Mouse (Mus musculus) megakaryocyte-erythroid progenitor cell, adult 5-6 weeks (primary cell): ENCODE measurements around the gene Tgfb3. TPM values are rescaled to one million over a fixed set of nuclear protein-coding genes. Genes with fewer than 3 reads are reported as not detected.
A peak's percentile ranks its signal among the peaks of the same experiment; 100 is the strongest.

Source experiments
- ATAC-seq: replicated peaks from 2 replicates; pipeline ENCODE4 v1.8.0; 2016; ENCODE audit warnings: mild to moderate bottlenecking, inconsistent platforms; ENCODE audit not compliant: severe bottlenecking, poor library complexity, low FRiP score, low TSS enrichment
- total RNA-seq, 2 experiments: library from RNA; stranded (forward) in 1 of 2; stranded (reverse) in 1 of 2; fragments of 200-1000, 215-1000 nt in 1 of 2; fragments of >200 nt in 1 of 2; fragmentation: Nextera tagmentation in 1 of 2; gene quantifications; 2 replicates each; pipeline ENCODE4 v1.2.3; 2014 to 2017

Gene Tgfb3
- not detected in 2 replicates for total RNA-seq (2014; fragmentation: Nextera tagmentation)
- not detected in 2 replicates for total RNA-seq (2017)

DNA sequence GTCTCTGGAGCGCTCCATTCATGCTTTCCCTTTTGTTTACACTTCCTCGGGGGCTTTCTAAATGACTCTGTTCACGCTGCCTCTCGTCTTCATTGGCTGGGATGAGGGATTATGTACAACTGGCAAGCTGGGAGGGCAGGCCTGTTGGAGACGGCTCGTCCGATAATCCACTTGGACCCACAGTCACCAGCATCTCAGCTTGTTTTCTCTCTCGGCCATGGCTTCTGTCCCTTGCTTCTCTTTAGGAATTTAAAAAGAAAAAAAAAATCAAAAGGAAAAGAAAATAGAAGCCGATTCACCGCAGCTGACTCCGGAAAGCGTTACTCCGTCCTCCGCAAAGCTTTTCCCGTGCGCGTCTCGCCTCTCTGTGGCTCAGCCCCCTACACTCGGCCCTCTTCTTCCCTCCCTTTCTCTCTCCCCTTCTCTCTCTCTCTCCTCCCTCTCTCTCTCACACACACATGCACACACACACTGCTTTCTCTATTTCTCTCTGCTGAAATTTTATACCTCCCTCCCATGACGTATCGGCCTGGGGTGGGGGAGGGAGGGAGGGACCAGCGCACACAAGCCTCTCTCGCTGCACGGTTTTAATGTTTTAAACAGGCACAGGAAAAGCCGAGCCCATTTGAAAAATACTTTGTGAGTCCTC is at the start of gene Tgfb3:
Gene Tgfb3 (minus strand): TSS at position 489 of the 649 bp plus-strand sequence.
- ATAC-seq = peak; percentile 35

DNA sequence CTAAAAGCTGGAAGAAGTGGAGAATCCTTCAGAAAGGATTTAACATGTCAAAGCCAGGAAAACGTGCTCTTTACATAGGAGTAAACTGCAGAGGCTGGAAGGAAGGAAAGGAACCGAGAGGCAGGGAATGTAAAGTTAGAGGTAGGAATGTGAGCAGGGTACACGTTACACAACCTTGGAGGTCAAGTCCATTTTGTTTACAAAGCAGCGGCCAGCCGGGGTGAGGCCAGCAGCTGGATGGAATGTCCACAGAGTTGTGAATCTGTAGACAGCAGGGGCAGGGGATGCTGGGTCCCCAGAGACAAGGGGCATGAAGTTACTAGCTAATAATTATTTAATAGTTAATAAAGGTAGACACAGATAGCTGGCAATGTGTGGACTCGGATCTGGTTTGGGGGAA is 49.3 kb upstream of the Tgfb3 start:
- ATAC-seq = no peak

DNA sequence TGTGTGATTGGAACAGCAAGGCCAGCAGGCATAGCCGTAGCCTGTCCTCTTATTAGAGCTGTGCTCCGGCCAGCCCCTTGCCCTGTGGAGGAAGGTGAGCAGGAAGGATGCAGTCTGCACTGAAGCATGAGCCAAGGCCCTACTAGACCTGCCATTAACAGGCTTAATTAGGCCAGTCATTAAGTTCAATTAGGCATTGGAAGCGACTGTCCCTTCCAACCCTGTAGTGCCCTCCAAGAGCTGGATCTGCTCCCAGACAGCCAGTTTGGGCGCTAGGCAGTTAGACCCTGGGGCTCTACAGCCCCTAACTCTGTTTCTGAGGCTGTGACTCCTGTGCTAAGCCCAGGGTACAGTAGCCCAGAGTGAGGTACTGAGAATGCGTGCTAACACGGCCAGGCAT is 45.2 kb upstream of the Tgfb3 start:
- no peak for ATAC-seq

DNA sequence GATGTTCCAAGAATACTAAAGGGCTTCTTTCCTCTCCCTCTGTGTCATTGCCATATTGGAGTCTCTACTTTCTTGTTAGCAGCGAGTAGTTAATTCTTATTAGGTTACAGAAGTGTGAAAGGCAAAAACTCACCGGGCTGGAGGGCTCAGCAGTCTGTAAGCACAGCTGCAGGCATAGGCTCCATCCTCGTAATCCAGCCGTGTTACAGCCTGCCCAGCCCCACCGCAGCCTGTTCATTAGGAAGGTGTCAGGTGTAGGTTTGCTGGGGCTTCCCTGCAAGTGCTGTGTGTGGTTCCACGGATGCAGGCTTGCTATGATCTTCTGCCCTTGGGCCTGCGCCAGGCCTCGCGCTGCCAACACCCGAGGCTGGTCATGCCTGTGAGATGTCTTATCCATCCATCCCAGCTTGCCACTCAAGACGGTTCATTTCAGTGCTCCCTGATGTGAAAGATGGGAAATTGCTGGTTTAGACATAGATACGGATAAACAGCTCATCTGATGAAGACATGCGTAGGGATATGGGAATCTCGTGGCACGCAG is 37.5 kb upstream of the Tgfb3 start:
- no peak for ATAC-seq

- ATAC-seq = 0 out of 2 replicates have a peak, but pooled peaks have one; percentile 47
These were observed 31.8 kb upstream of the Tgfb3 start for GRCm38 (mm10) chr12:86110637-86111036.

- no peak for ATAC-seq
These were observed 30.7 kb upstream of the Tgfb3 start for GRCm38 (mm10) chr12:86109531-86109930.

DNA sequence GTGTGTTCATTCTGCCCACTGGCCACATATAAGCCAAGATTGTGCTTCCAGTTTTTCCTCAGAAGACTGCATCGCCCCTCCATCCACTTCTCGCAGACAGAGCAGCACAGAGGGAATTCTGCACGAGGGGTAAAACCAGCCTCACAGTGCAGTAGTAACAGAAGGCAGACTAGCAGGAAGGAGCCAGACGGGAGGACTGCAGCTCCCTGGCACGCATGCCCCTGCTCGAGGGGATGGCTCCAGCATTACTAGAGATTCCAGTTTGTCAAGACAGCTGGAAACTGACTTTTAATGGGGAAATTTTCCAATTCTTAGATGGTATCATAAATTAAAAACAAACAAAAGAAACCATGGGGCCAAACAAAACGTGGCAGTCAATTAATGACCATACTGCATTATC is 28.8 kb upstream of the Tgfb3 start:
- ATAC-seq = no peak

- ATAC-seq = no peak
These were observed 27.2 kb upstream of the Tgfb3 start for GRCm38 (mm10) chr12:86106086-86106485.

DNA sequence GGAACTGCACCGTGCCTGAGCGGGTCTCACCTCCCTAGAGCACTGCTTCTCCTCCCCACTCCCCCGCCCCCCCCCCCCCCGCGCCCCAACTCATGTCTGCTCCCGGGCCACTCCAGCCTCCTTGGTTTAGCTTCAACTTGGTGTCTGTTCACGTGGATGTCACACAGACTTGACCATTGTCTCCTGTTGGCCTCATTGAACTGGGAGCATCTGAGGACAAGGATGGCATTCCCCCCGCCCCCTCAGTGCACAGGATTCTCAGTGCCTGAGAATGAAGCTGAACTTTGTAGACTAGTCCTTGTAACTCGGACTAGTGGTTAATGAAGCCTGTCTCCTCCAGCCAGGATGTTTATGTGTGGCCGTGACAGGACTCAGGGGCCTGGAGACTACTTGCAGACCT is 26.7 kb upstream of the Tgfb3 start:
- ATAC-seq = no peak

- ATAC-seq = no peak
These were observed 25.5 kb upstream of the Tgfb3 start for GRCm38 (mm10) chr12:86104297-86104696.

- ATAC-seq = no peak
These were observed 25.0 kb upstream of the Tgfb3 start for GRCm38 (mm10) chr12:86103852-86104251.

- ATAC-seq = no peak
These were observed 24.6 kb upstream of the Tgfb3 start for GRCm38 (mm10) chr12:86103391-86103790.

- no peak for ATAC-seq
These were observed 23.8 kb upstream of the Tgfb3 start for GRCm38 (mm10) chr12:86102686-86103085.

DNA sequence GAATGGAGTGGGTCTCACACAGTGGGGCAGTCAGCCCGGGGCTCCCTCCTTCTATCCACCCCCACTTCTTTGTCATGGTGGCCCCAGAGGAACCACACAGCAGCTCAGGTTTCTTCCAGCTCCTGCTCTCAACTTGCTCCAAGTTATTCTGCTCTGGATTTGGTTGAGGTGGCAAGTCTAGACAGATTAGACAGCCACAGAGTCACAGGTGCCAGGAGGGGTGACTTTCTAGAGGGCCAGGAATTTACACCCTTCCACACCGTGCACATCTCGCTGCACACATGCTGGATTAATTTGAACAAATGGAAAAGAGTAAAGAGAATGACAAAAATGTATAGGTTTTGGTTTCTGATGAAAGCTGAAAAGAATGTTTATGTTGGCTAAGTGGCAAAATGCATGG is 21.9 kb upstream of the Tgfb3 start:
- ATAC-seq = no peak

- ATAC-seq = no peak
These were observed 18.9 kb upstream of the Tgfb3 start for GRCm38 (mm10) chr12:86097781-86098180.

- no peak for ATAC-seq
These were observed 17.0 kb upstream of the Tgfb3 start for GRCm38 (mm10) chr12:86095806-86096205.

GRCm38 (mm10) chr12:86094075-86094474 is 15.2 kb upstream of the Tgfb3 start:
- no peak for ATAC-seq

DNA sequence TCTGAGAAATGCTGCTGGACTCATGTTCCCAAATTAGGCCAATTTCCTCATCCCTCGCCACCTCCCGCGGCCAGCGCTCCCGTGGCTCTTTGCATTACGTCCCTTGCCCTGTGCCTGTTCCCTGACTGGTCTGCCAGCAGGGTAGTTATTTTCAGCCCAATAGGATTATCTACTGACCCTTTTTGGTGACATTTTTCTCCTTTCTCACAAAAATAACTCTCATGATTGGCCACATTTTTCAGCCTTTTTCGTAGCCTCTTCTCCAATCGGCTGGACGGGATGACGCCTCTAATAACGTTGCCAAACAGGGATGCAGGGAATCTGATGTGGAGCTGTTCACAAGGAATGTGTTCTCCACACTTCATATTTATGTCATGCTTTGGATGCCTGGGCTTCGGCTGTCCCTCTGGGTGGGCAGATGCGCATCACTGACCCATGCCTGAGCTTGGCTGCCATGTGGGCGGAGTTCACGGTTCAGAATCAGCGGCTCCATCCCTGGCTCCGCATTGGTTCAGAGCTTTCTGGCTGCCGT is 12.8 kb upstream of the Tgfb3 start:
- ATAC-seq = no peak

DNA sequence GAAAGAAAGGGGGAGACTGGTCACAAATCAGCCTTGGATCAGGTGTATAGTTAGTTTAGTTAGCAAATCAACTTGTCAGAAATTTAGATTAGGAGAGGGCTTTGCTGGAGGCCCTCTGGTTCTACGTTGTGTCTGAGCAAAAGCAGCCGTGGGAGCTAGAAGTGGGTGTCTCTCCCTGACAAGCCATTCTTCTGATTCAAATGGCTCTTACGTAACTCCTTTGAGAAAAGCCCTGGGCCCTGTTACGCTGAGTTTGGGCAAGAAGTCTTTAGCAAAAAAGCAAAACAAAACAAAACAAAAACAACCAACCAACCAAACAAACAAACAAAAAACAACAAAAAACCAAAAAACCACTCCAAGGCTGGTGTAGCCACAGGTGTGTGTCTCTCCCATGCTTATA is 11.9 kb upstream of the Tgfb3 start:
- ATAC-seq = no peak

DNA sequence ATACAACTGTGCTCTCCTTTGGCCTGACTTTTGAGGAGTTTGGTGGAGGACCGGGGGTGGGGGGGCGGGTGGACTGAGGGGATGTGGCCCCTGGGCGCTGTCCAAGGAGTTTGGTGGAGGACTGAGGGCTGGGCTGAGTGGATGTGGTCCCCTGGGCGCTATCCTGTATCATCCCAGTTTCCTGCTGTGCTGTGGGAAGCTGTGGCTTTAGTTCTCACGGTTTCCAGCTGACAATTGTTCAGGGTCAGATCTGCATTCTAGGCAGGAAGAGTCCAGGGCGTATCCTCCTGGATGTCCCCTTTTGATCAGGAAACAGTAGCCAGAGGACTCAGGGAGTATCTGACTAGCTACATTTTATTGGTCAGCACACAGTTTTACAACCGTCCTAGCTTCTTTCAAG is 9.2 kb upstream of the Tgfb3 start:
- ATAC-seq = no peak

GRCm38 (mm10) chr12:86086550-86086949 is 7.7 kb upstream of the Tgfb3 start:
- no peak for ATAC-seq
